Comparison of ENCODE assay signal across 31 mouse cellular contexts in genomic region chr6:97786871-97787270, GRCm38 (mm10).
"Had no signal": no experiment of that assay in that cellular context is flagged by ENCODE, and none has a peak within 500 bp of the region (broad histone marks: within the 10 kb centered on the region; RNA-seq: fewer than 3 reads in every experiment).

No protein-coding gene starts in this region.

- H3K9me3 ChIP-seq: limb, embryonic 10.5 days; limb, embryonic 12.5 days; limb, embryonic 13.5 days; limb, embryonic 15.5 days; liver, embryonic 12.5 days; liver, embryonic 13.5 days; liver, embryonic 15.5 days; lung, embryonic 15.5 days; megakaryocyte, embryonic 14.5 days; midbrain, embryonic 10.5 days; midbrain, embryonic 12.5 days; midbrain, embryonic 15.5 days; neural tube, embryonic 12.5 days had no signal

- H3K36me3 ChIP-seq: limb, embryonic 10.5 days; limb, embryonic 12.5 days; limb, embryonic 13.5 days; limb, embryonic 15.5 days; liver, embryonic 12.5 days; liver, embryonic 13.5 days; liver, embryonic 15.5 days; lung, embryonic 15.5 days; midbrain, embryonic 10.5 days; midbrain, embryonic 12.5 days; midbrain, embryonic 15.5 days; neural tube, embryonic 12.5 days had no signal

- H3K4me1 ChIP-seq: limb, embryonic 10.5 days; limb, embryonic 12.5 days; limb, embryonic 13.5 days; limb, embryonic 15.5 days; liver, embryonic 12.5 days; liver, embryonic 13.5 days; liver, embryonic 15.5 days; lung, embryonic 15.5 days; midbrain, embryonic 10.5 days; midbrain, embryonic 12.5 days; midbrain, embryonic 15.5 days; neural tube, embryonic 12.5 days had no signal

- DNase-seq: left cerebral cortex, postnatal 4 days; liver; liver, embryonic 13.5 days; liver, postnatal 0 days; lung, adult 18-20 months; lung, adult 2 months; lung, embryonic 14.5 days; lung, postnatal 10 days; lung, postnatal 14 days; lung, postnatal 36 days; lung, postnatal 4 days; midbrain, embryonic 14.5 days had no signal

- H3K4me2 ChIP-seq: limb, embryonic 12.5 days; limb, embryonic 13.5 days; limb, embryonic 15.5 days; liver, embryonic 11.5 days; liver, embryonic 12.5 days; liver, embryonic 13.5 days; liver, embryonic 15.5 days; lung, embryonic 14.5 days; lung, embryonic 15.5 days; midbrain, embryonic 12.5 days; midbrain, embryonic 15.5 days; neural tube, embryonic 12.5 days had no signal

- ATAC-seq: liver, embryonic 12.5 days; liver, postnatal 0 days; lung, postnatal 0 days; midbrain, embryonic 15.5 days; midbrain, embryonic 16.5 days had no signal

- H3K27ac ChIP-seq: left cerebral cortex, adult 2 months; limb, embryonic 10.5 days; limb, embryonic 12.5 days; limb, embryonic 13.5 days; limb, embryonic 15.5 days; liver, embryonic 12.5 days; liver, embryonic 13.5 days; liver, embryonic 14.5 days; liver, embryonic 15.5 days; lung, embryonic 15.5 days; macrophage; midbrain, embryonic 10.5 days; midbrain, embryonic 12.5 days; midbrain, embryonic 15.5 days; neural tube, embryonic 12.5 days had no signal

- H3K27me3 ChIP-seq: limb, embryonic 12.5 days; limb, embryonic 13.5 days; limb, embryonic 15.5 days; liver, embryonic 12.5 days; liver, embryonic 13.5 days; liver, embryonic 15.5 days; lung, embryonic 15.5 days; midbrain, embryonic 12.5 days; midbrain, embryonic 15.5 days; neural tube, embryonic 12.5 days had no signal

- H3K4me3 ChIP-seq: left cerebral cortex, adult 2 months; limb, embryonic 10.5 days; limb, embryonic 12.5 days; limb, embryonic 13.5 days; limb, embryonic 15.5 days; liver, embryonic 12.5 days; liver, embryonic 13.5 days; liver, embryonic 15.5 days; lung, embryonic 15.5 days; megakaryocyte, embryonic 14.5 days; midbrain, embryonic 10.5 days; midbrain, embryonic 12.5 days; midbrain, embryonic 15.5 days; myocyte; neural tube, embryonic 12.5 days had no signal

- H3K9ac ChIP-seq: limb, embryonic 12.5 days; limb, embryonic 13.5 days; limb, embryonic 15.5 days; liver, embryonic 12.5 days; liver, embryonic 13.5 days; liver, embryonic 14.5 days; liver, embryonic 15.5 days; liver, postnatal 0 days; lung, embryonic 14.5 days; lung, embryonic 15.5 days; midbrain, embryonic 12.5 days; midbrain, embryonic 15.5 days; neural tube, embryonic 12.5 days had no signal
